Mouse (Mus musculus) kidney, postnatal 14 days (tissue): Measurements from ENCODE around the gene Flrt1.
"Not testable (repeated sequence)": the region's sequence is repeated elsewhere in the genome, so short reads cannot be mapped to it uniquely, and the experiment has no call there.

Source experiments
- DNase-seq: peaks from one replicate; pipeline ENCODE4 v3.0.0; 2022; ENCODE audit warnings: mixed read lengths

Flrt1 gene

DNA sequence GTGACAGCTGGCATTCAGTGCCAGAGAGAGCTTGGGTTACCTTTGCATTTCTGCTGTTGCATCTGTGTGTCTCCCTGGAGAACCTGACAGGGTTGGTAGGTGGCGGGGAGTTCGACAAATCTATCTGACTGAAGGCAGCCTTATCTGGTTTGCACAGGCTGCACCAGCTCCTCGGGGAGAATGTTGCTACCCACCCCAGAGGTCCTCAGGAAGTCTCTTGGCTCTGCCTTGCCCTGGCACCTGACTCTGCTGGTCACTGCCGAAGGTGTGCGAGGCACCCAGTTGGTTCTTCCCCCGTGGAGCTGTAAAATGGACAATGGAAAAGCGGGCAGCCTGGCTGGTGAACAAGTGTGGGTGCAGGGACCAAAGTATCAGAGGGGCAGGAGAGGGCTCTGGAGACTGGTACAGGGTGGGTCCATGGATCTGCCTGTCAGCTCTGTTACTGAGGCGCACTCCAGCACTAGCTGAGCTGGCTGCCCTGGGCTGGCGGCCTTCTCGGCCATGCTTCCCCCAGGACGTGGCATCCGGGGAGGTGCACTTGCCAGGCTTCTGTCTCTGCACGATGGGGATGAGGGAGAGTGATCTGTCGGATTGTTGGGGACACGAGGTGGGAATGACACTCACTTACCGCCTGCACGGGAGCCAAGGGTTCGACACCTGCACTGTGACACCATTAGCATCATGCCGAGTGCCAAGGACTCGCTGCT, 38.0 kb downstream of the Flrt1 start:
- DNase-seq, result no peak

- DNase-seq, result no peak
Observed at GRCm38 (mm10) chr19:7066828-7067342, 38.6 kb downstream of the Flrt1 start.

DNA sequence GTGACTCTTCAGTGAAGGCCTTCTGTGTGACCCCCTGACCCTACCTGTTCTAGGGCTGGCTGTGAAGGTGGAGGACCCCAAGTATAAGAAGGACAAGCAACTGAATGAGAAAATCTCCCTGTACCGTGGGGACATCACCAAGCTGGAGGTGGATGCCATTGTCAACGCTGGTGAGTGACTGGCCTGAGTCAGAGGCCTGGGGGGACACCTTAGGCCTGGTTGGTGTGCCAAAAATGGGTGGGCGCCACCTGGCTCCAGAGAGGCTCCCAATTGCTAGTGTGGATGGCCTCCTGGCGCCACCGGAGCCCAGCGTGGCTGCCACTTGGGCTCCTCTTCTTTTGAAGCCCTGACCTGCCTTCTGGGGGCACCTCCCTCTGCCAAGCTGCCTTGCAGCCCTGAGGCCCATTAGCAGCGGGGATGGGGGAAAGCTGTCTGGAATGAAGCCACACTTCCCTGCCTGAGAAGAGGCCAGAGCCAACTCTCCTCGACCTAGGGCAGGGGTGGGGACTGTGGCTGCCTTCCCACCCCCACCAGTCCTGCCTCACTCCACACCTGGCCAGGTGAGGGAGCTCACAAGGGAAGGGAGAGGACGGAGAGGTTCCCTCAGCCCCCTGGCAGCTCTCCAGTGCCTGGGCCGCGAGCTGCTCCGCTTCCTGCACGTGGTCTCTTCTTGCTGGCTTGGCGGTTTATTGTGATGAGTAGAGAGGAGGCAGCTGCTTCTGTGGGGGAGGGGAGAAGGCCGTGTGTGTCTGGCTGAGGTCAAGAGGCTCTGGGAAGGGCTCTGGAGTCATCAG, 39.3 kb downstream of the Flrt1 start:
- peak; percentile 86 for DNase-seq

- DNase-seq, result peak; percentile 87
Observed at GRCm38 (mm10) chr19:7064571-7064970, 41.0 kb downstream of the Flrt1 start.

- DNase-seq, result no peak
Observed at GRCm38 (mm10) chr19:7062916-7063315, 42.6 kb downstream of the Flrt1 start.

GRCm38 (mm10) chr19:7062110-7062509, 43.4 kb downstream of the Flrt1 start:
- no peak for DNase-seq

GRCm38 (mm10) chr19:7058541-7058940, 47.0 kb downstream of the Flrt1 start:
- DNase-seq, result no peak

GRCm38 (mm10) chr19:7057722-7058207, 47.8 kb downstream of the Flrt1 start:
- peak; percentile 91 for DNase-seq

GRCm38 (mm10) chr19:7057126-7057721, 48.3 kb downstream of the Flrt1 start:
- no peak for DNase-seq

DNA sequence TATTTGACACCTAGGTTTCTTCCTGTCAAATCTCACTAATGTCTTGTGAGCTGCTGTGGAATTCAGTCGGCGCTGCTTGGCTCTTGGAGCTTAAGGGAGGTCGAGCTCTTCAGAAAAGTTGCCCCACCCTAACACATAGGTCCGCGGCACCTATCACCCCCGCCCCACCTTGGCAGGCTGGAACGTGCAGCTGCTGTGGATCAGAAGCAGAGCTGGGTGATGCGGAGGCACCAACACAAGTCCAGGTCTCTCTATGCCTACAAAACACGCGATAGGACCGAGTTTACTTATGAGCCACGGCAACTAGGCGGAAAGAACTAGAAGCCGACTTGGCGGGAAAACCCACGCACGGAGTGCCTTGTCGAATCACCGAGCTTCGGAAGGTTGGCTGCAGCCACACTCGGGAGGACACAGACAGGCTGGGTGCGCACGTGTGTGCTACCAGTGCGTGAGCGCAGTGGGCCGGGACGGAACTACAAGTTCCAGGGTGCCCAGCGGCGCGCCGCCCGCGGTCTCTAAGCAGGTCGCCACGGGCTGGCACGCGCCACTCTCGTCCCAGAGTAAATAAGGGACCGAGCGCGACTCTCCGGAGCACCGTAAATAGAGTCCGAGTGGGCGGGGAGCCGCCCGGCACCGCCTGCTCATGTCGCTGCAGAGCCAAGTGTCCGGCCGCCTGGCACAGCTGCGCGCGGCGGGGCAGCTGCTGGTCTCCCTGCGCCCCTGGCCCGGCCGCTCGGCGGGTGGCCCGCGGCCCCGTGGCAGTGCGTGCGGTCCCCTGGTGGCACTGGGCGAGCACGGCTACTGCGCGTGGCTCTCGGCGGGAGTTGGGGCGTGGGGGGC, 49.1 kb downstream of the Flrt1 start, which contains the start of gene Macrod1:
Macrod1 (plus strand) TSS at position 563 of the 840 bp plus-strand sequence.
- DNase-seq, result peak; percentile 88

DNA sequence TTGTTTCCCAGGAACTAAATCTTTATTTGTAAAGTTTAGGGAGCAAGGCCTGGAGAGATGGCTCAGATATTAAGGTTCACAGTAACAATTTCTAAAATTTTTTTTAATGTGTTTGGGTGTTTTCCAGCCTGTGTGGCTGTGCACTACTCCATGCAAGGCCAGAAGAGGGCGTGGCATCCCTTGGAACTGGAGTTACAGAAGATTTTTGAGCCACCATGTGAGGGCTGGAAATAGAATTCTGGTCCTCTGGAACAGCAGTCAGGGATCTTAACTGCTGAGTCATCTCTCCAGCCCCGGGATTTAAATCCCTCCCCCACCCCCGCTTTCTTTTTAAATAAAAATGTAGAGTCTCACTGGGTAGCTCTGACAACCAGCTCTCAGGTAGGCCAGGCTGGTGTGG, 50.4 kb downstream of the Flrt1 start:
- no peak for DNase-seq

DNA sequence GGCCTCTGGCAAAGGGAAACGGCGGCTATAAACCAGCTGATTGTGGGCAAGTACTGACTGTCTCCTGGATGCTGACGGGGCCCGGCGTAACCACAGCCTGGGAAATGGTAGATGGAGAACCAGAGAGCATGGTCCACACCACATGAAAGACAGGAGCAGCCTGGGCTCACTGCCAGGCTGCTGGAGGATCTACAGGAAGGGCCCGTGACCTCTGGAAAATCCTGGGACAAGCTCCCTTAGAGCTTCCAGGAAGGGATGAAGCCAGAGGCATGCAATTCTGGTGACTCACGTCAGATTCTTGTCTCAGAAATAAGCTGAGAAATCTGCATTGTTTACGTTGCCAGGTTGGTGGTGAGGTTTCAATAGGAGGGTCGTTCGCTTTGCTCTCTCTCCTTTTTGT, 50.8 kb downstream of the Flrt1 start:
- peak; percentile 68 for DNase-seq

- DNase-seq, result not testable (repeated sequence)
Observed at GRCm38 (mm10) chr19:7053382-7053781, 52.1 kb downstream of the Flrt1 start.

- DNase-seq, result no peak
Observed at GRCm38 (mm10) chr19:7044706-7045105, 60.8 kb downstream of the Flrt1 start.

DNA sequence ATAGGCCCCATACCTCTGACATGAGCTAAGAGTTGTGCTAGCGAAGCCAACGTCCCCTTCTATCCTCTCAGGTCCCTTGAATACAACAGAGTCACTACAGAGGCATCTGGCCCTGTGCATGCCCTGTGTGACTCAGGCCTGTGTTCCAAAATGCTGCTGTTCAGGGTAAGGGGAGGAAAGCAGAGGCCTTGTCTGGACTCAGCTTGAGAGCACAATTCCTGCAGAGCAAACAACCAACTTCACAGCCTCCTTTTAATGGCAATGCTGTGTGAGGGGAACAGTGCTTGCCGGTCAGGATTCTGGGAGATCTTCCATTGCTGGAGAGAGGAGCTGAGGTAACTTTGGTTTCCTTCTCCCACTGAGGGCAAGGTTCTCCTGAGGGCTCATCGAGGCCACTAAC, 61.2 kb downstream of the Flrt1 start:
- DNase-seq, result no peak
